Mouse (Mus musculus) A20 (cell line): ENCODE data around the gene Tmc4.

Experiments used
- DNase-seq: peaks from one replicate; pipeline ENCODE4 v3.0.0-alpha.2; 2011; ENCODE audit warnings: low read depth, low spot score

Tmc4 gene

GRCm38 (mm10) chr7:3643412-3643811 lies 33.9 kb downstream of the Tmc4 start:
- no peak for DNase-seq

GRCm38 (mm10) chr7:3630478-3630815 lies 46.9 kb downstream of the Tmc4 start:
- DNase-seq, result no peak

- peak; percentile 97 for DNase-seq
Observed at GRCm38 (mm10) chr7:3629543-3630477, 47.5 kb downstream of the Tmc4 start, which contains the start of the genes Tfpt and Prpf31. Gene Tfpt (minus strand): TSS chr7:3629929. Gene Prpf31 (plus strand): TSS chr7:3629985.

- no peak for DNase-seq
Observed at GRCm38 (mm10) chr7:3629030-3629429, 48.3 kb downstream of the Tmc4 start.

GRCm38 (mm10) chr7:3617242-3617995 lies 59.9 kb downstream of the Tmc4 start, which contains the start of gene Ndufa3:
Gene Ndufa3 (plus strand): TSS chr7:3617373.
- peak; percentile 96 for DNase-seq

- DNase-seq, result no peak
Observed at GRCm38 (mm10) chr7:3616389-3617241, 60.7 kb downstream of the Tmc4 start.

- DNase-seq, result no peak
Observed at GRCm38 (mm10) chr7:3616057-3616388, 61.3 kb downstream of the Tmc4 start, which contains the start of gene Oscar. Gene Oscar (minus strand): TSS chr7:3616157.
